ENCODE assay signal across 23 mouse cellular contexts in genomic region chr13:108536951-108537350, GRCm38 (mm10).
"Had no signal": no experiment of that assay in that cellular context is flagged by ENCODE, and none has a peak within 500 bp of the region (broad histone marks: within the 10 kb centered on the region; RNA-seq: fewer than 3 reads in every experiment).

No protein-coding gene starts in this region.

- DNase-seq: gastrocnemius, adult 2 months; gastrocnemius, postnatal 10 days; gastrocnemius, postnatal 25 days; heart, adult 18-20 months; heart, postnatal 10 days; heart, postnatal 4 days; kidney, adult 11 months; layer of hippocampus, adult 9-11 months; liver; liver, embryonic 13.5 days had no signal

- H3K36me3 ChIP-seq: heart, embryonic 10.5 days; heart, embryonic 12.5 days; hindbrain, embryonic 10.5 days; hindbrain, embryonic 12.5 days; kidney, embryonic 15.5 days; limb, embryonic 10.5 days; limb, embryonic 12.5 days; liver, embryonic 13.5 days had no signal

- H3K27me3 ChIP-seq: heart, embryonic 12.5 days; hindbrain, embryonic 12.5 days; kidney, embryonic 15.5 days; limb, embryonic 12.5 days; liver, embryonic 13.5 days had no signal

- H3K4me2 ChIP-seq: heart, embryonic 12.5 days; hindbrain, embryonic 12.5 days; hindbrain, embryonic 14.5 days; kidney, embryonic 15.5 days; limb, embryonic 12.5 days; liver, embryonic 11.5 days; liver, embryonic 13.5 days had no signal

- H3K9me3 ChIP-seq: heart, embryonic 10.5 days; heart, embryonic 12.5 days; hindbrain, embryonic 10.5 days; hindbrain, embryonic 12.5 days; kidney, embryonic 15.5 days; limb, embryonic 10.5 days; limb, embryonic 12.5 days; liver, embryonic 13.5 days had no signal

- H3K4me3 ChIP-seq: gastrocnemius, adult 2 months; heart, embryonic 10.5 days; heart, embryonic 12.5 days; hindbrain, embryonic 10.5 days; hindbrain, embryonic 12.5 days; kidney, embryonic 15.5 days; left cerebral cortex, adult 2 months; limb, embryonic 10.5 days; limb, embryonic 12.5 days; liver, embryonic 13.5 days had no signal

- H3K9ac ChIP-seq: heart, embryonic 12.5 days; hindbrain, embryonic 12.5 days; hindbrain, embryonic 14.5 days; kidney, embryonic 15.5 days; limb, embryonic 12.5 days; liver, embryonic 13.5 days had no signal

- ATAC-seq: hindbrain, embryonic 16.5 days; inflammation-experienced regulatory T-cells, adult 6 months had no signal

- H3K4me1 ChIP-seq: heart, embryonic 10.5 days; heart, embryonic 12.5 days; hindbrain, embryonic 10.5 days; hindbrain, embryonic 12.5 days; kidney, embryonic 15.5 days; liver, embryonic 13.5 days had no signal

- H3K27ac ChIP-seq: gastrocnemius, adult 2 months; heart, embryonic 10.5 days; hindbrain, embryonic 10.5 days; hindbrain, embryonic 12.5 days; hindbrain, embryonic 14.5 days; kidney, embryonic 15.5 days; kidney, postnatal 0 days; left cerebral cortex, adult 2 months; limb, embryonic 10.5 days; limb, embryonic 12.5 days; liver, embryonic 13.5 days had no signal
